Mouse (Mus musculus) forebrain, embryonic 11.5 days (tissue): ENCODE measurements around the gene Flt3l. TPM values are rescaled to one million over a fixed set of nuclear protein-coding genes. Genes with fewer than 3 reads are reported as not detected.

ENCODE experiments used
- ATAC-seq: fragments of 200-750 bp; cut with Nextera tagmentation; replicated peaks from 2 replicates; pipeline ENCODE4 v1.8.0; 2017; ENCODE audit warnings: moderate TSS enrichment; ENCODE audit not compliant: low FRiP score
- DNase-seq: peaks from one replicate; pipeline ENCODE4 v3.0.0-alpha.2; 2017; ENCODE audit warnings: low spot score
- H3K27ac ChIP-seq: fragments of 300-500 bp; sonication (generic); 2 replicates; pipeline ENCODE4 v1.5.1; 2014; ENCODE audit warnings: low read depth, low read length
- H3K27me3 ChIP-seq: fragments of 300-500 bp; sonication (generic); 2 replicates; pipeline ENCODE4 v1.6.1; 2014; ENCODE audit warnings: mild to moderate bottlenecking, low read length, mixed read lengths; ENCODE audit not compliant: control insufficient read depth, insufficient read depth
- H3K36me3 ChIP-seq: fragments of 300-500 bp; sonication (generic); 2 replicates; pipeline ENCODE4 v1.6.1; 2014; ENCODE audit warnings: mild to moderate bottlenecking, low read length, moderate library complexity, mixed read lengths; ENCODE audit not compliant: control insufficient read depth, insufficient read depth
- H3K4me1 ChIP-seq: fragments of 300-500 bp; sonication (generic); replicated peaks from 2 replicates; pipeline ENCODE4 v1.6.1; 2014; ENCODE audit warnings: low read length, mixed read lengths; ENCODE audit not compliant: control insufficient read depth, insufficient read depth
- H3K4me2 ChIP-seq: fragments of 300-500 bp; sonication (generic); 2 replicates; pipeline ENCODE4 v1.6.1; 2014; ENCODE audit warnings: low read depth, mild to moderate bottlenecking, low read length, moderate library complexity, mixed read lengths; ENCODE audit not compliant: severe bottlenecking
- H3K4me3 ChIP-seq: fragments of 300-500 bp; sonication (generic); 2 replicates; pipeline ENCODE4 v1.5.1; 2014; ENCODE audit warnings: low read depth, low read length
- H3K9ac ChIP-seq: fragments of 300-500 bp; sonication (generic); 2 replicates; pipeline ENCODE4 v1.6.1; 2014; ENCODE audit warnings: low read length
- H3K9me3 ChIP-seq: fragments of 300-500 bp; sonication (generic); 2 replicates; pipeline ENCODE4 v1.6.1; 2016; ENCODE audit warnings: low read length, mixed read lengths; ENCODE audit not compliant: control insufficient read depth
- WGBS: fragments of 180-500 bp; shearing (Covaris S2); extraction: QIAGEN DNeasy Blood & Tissue Kit; methylation state at CpG from one replicate; pipeline ENCODE4 v1.1.7; 2014; 5-methylcytosine and 5-hydroxymethylcytosine counted together
- polyA plus RNA-seq: library from polyadenylated mRNA; unstranded; fragments of >200 nt; fragmentation: Nextera tagmentation; extraction: Ambion mirVana; gene quantifications from 2 replicates; pipeline ENCODE4 v1.2.1, GENCODE M21; 2014

The Flt3l gene
- polyA plus RNA-seq, 1 experiment from 2014 or later: 1.8 TPM

DNA sequence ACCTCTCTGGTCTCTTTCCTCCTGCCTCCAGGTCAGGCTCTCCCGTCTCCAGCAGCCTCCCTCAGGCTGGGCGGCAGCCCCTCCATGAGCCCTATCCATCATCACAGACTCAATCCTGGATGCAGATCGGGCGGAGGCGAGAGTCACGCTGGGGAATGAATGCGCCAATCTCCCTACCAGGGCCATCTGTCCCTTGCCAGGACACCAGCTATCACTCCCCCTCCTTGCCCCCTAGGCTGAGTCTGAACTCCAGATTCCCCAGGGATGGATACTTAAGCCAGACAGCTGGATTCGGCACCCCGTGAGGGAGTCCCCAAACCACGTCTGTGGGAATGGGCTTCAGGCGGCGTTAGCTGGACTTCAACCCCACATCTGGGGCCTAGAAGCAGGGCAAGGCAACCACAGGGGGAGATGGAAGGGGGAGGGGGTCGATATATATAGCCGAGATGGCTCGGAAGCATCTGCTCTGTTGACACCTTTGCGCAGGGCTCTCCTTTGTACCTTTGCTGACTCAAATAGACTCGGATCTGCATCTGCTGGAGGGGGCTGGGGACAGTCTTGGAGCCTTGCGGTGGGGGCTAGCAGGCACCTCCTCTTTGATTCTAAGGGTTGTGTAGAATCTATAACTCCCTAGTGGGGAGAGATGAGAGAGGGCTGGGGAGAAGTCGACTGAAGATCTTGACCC is 31.7 kb upstream of the Flt3l start:
- peaks cover 68% of the 10 kb centered on the region for H3K27me3 ChIP-seq
- no peak overlapping the region for H3K9ac ChIP-seq
- peaks cover 7% of the 10 kb centered on the region for H3K9me3 ChIP-seq
- no peak overlapping the region for H3K4me3 ChIP-seq
- H3K4me1 ChIP-seq: peaks cover 4% of the 10 kb centered on the region; the same call in 1 of the 2 replicates
- H3K27ac ChIP-seq: no peak overlapping the region
- ATAC-seq (no peak), DNase-seq (no peak)
- 3% methylated on average over 19 of the region's 19 CpGs for WGBS
- H3K36me3 ChIP-seq: no peaks in the 10 kb centered on the region
- H3K4me2 ChIP-seq: no peak overlapping the region

- no peaks in the 10 kb centered on the region for H3K36me3 ChIP-seq
- H3K4me1 ChIP-seq: peaks cover 4% of the 10 kb centered on the region; the same call in 1 of the 2 replicates
- ATAC-seq (no peak), DNase-seq (no peak)
- 0 out of 2 replicates have a peak overlapping the region, but pooled peaks have one; percentile 12 for H3K27ac ChIP-seq
- no peak overlapping the region for H3K4me3 ChIP-seq
- no peak overlapping the region for H3K4me2 ChIP-seq
- 25% methylated on average over 10 of the region's 10 CpGs for WGBS
- H3K9me3 ChIP-seq: peaks cover 7% of the 10 kb centered on the region
- no peak overlapping the region for H3K9ac ChIP-seq
- peaks cover 72% of the 10 kb centered on the region for H3K27me3 ChIP-seq
Observed at GRCm38 (mm10) chr7:45166950-45167401, 30.7 kb upstream of the Flt3l start.

GRCm38 (mm10) chr7:45165701-45166100 is 29.5 kb upstream of the Flt3l start:
- DNase-seq (no peak), ATAC-seq (no peak)
- H3K36me3 ChIP-seq: no peaks in the 10 kb centered on the region
- peaks cover 7% of the 10 kb centered on the region for H3K9me3 ChIP-seq
- peaks cover 72% of the 10 kb centered on the region for H3K27me3 ChIP-seq
- H3K9ac ChIP-seq: no peak overlapping the region
- no peak overlapping the region for H3K4me3 ChIP-seq
- no peak overlapping the region for H3K27ac ChIP-seq
- WGBS: 44% methylated on average over 11 of the region's 11 CpGs
- peaks cover 5% of the 10 kb centered on the region; the same call in 1 of the 2 replicates for H3K4me1 ChIP-seq
- H3K4me2 ChIP-seq: no peak overlapping the region

- DNase-seq (no peak), ATAC-seq (no peak)
- H3K4me1 ChIP-seq: peaks cover 5% of the 10 kb centered on the region; the same call in 1 of the 2 replicates
- H3K27me3 ChIP-seq: peaks cover 70% of the 10 kb centered on the region
- no peaks in the 10 kb centered on the region for H3K36me3 ChIP-seq
- no peak overlapping the region for H3K9ac ChIP-seq
- 71% methylated on average over 5 of the region's 5 CpGs for WGBS
- no peak overlapping the region for H3K4me2 ChIP-seq
- no peak overlapping the region for H3K27ac ChIP-seq
- peaks cover 3% of the 10 kb centered on the region for H3K9me3 ChIP-seq
- H3K4me3 ChIP-seq: no peak overlapping the region
Observed at GRCm38 (mm10) chr7:45164833-45165232, 28.6 kb upstream of the Flt3l start.

GRCm38 (mm10) chr7:45163735-45164490 is 27.7 kb upstream of the Flt3l start, which contains the start of gene Slc17a7:
Slc17a7 (plus strand) TSS chr7:45163949.
- H3K27me3 ChIP-seq: peaks cover 63% of the 10 kb centered on the region
- 3% methylated on average over 39 of the region's 41 CpGs for WGBS
- peak within 1 kb of the TSS; percentile 65 for H3K4me2 ChIP-seq
- DNase-seq (peak; percentile 72), ATAC-seq (no peak)
- peaks cover 5% of the 10 kb centered on the region; the same call in 1 of the 2 replicates for H3K4me1 ChIP-seq
- no peaks in the 10 kb centered on the region for H3K36me3 ChIP-seq
- H3K9me3 ChIP-seq: no peaks in the 10 kb centered on the region
- H3K27ac ChIP-seq: no peak within 1 kb of the TSS
- H3K4me3 ChIP-seq: peak within 1 kb of the TSS; percentile 37
- H3K9ac ChIP-seq: peak within 1 kb of the TSS; percentile 45; the same call in 1 of the 2 replicates

GRCm38 (mm10) chr7:45162996-45163615 is 26.9 kb upstream of the Flt3l start:
- ATAC-seq: no peak
- WGBS: 70% methylated on average over 9 of the region's 9 CpGs
- H3K27ac ChIP-seq: no peak overlapping the region

DNA sequence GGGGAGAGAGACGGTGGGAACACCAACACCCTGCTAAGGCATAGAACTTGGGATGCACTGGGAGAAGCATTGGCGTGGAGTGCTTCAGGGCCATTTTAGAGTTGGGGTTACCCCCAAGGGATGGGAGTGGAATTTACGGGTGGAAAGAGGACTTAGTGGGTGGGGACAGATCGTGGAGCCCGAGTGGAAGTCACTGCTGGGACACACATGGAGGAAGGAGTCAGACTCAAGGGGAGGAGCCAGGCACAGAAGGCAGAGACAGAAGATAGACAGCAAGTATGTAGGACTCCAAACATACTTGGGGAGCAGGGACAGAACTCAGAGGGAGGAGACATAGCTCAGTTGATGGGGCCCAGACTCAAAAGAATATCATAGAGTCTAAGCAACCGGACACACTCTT is 26.3 kb upstream of the Flt3l start:
- Histone ChIP-seq H3K36me3 (no peaks in the 10 kb centered on the region), H3K4me3 (peak overlapping the region; percentile 31; the same call in 1 of the 2 replicates), H3K4me1 (peaks cover 5% of the 10 kb centered on the region; the same call in 1 of the 2 replicates), H3K9me3 (no peaks in the 10 kb centered on the region), H3K27ac (no peak overlapping the region), H3K9ac (no peak overlapping the region), H3K27me3 (peaks cover 49% of the 10 kb centered on the region), H3K4me2 (peak overlapping the region; percentile 64; the same call in 1 of the 2 replicates)
- 27% methylated on average over 6 of the region's 6 CpGs for whole genome bisulfite sequencing
- no peak; the same call in none of the 2 replicates for ATAC-seq
- DNase-seq: no peak

More at GRCm38 (mm10) chr7:45162996-45163615, 26.9 kb upstream of the Flt3l start:
- Histone ChIP-seq H3K9me3 (no peaks in the 10 kb centered on the region), H3K36me3 (no peaks in the 10 kb centered on the region), H3K4me2 (no peak overlapping the region), H3K4me1 (peaks cover 5% of the 10 kb centered on the region; the same call in 1 of the 2 replicates), H3K27me3 (peaks cover 55% of the 10 kb centered on the region), H3K9ac (no peak overlapping the region), H3K4me3 (no peak overlapping the region)
- DNase-seq: no peak
